Comparison of ENCODE assay signal across 29 mouse cellular contexts in the genomic region with DNA sequence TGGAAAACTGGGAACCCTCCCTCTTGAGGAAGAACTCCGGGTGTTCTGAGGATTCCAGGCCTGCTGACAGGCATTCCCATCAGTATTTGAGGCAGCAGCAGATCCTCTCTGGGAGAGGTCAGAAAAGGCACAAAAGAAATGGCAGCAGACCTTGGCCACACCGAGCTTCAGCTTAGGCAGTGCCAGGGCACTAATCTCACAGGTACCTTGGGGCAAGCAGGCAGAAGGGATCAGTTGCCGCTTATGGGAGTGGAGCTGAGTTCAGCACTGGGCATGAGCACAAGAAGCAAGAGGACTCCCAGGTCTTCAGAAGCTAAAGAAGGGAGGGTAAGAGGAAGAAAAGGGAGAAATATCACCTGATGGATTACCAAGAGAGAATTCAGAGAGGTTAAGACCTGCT. TPM values are rescaled to one million over a fixed set of nuclear protein-coding genes. Genes with fewer than 3 reads are reported as not detected.
DNase-seq lines count a peak whose midpoint lies in the region; ATAC-seq and TF ChIP-seq lines count a peak whose summit lies in the region.
"Had no signal": no experiment of that assay in that cellular context is flagged by ENCODE, and none has a peak within 500 bp of the region (broad histone marks: within the 10 kb centered on the region; RNA-seq: fewer than 3 reads in every experiment).

No protein-coding gene starts in this region.

- no peak overlapping the region for H3K27ac ChIP-seq in kidney, embryonic 16.5 days (ENCODE audit: low read length)
- no peak overlapping the region for H3K27ac ChIP-seq in midbrain, embryonic 11.5 days (ENCODE audit: low read depth, low read length)
- no peak overlapping the region for H3K27ac ChIP-seq in midbrain, embryonic 13.5 days
- H3K27ac ChIP-seq in small intestine, adult 2 months (ENCODE audit: insufficient read depth, low read depth, low read length), result peak overlapping the region; percentile 53
- H3K27ac ChIP-seq: embryonic facial prominence, embryonic 10.5 days; embryonic facial prominence, embryonic 13.5 days; forebrain, embryonic 12.5 days; forebrain, embryonic 15.5 days; heart, embryonic 15.5 days; hindbrain, embryonic 10.5 days had no signal

- H3K36me3 ChIP-seq in kidney, embryonic 16.5 days (ENCODE audit: insufficient read depth, low read length), result no peaks in the 10 kb centered on the region
- no peaks in the 10 kb centered on the region for H3K36me3 ChIP-seq in midbrain, embryonic 11.5 days (ENCODE audit: control insufficient read depth, insufficient read depth, low read length)
- H3K36me3 ChIP-seq in midbrain, embryonic 13.5 days, result no peaks in the 10 kb centered on the region
- H3K36me3 ChIP-seq in small intestine, adult 2 months (ENCODE audit: control insufficient read depth, insufficient read depth, low read length), result no peaks in the 10 kb centered on the region
- H3K36me3 ChIP-seq: embryonic facial prominence, embryonic 10.5 days; embryonic facial prominence, embryonic 13.5 days; forebrain, embryonic 12.5 days; forebrain, embryonic 15.5 days; heart, embryonic 12.5 days; heart, embryonic 15.5 days; hindbrain, embryonic 10.5 days had no signal

- no peak for TF ChIP-seq POLR2A in small intestine, adult 2 months (IDR thresholded peaks at IDR 0.05; ENCODE audit: low read depth, low read length)

- peak; percentile 33 for DNase-seq in kidney, adult 18-20 months
- DNase-seq in kidney, adult 8-10 months, result no peak
- no peak for DNase-seq in kidney, postnatal 10 days
- peak; percentile 67 for DNase-seq in midbrain, embryonic 11.5 days (ENCODE audit: low spot score, missing footprints)
- DNase-seq: adrenal gland, adult 8-10 months; adrenal gland, postnatal 25 days; cerebellum, adult 11-12 months; cerebellum, adult 8-10 months; cerebellum, postnatal 10 days; cerebellum, postnatal 36 days; embryo, embryonic 11 days; gastrocnemius, postnatal 25 days; heart, adult 18-20 months; heart, postnatal 10 days; heart, postnatal 36 days had no signal

- 0 out of 2 replicates have a peak overlapping the region, but pooled peaks have one; percentile 12 for H3K9ac ChIP-seq in kidney, embryonic 16.5 days (replicated peaks; ENCODE audit: low read length)
- H3K9ac ChIP-seq in midbrain, embryonic 11.5 days (ENCODE audit: low read length), result no peak overlapping the region
- H3K9ac ChIP-seq in midbrain, embryonic 13.5 days (replicated peaks), result no peak overlapping the region
- H3K9ac ChIP-seq: embryonic facial prominence, embryonic 13.5 days; forebrain, embryonic 12.5 days; forebrain, embryonic 15.5 days; heart, embryonic 12.5 days; heart, embryonic 15.5 days had no signal

- H3K27me3 ChIP-seq in kidney, embryonic 16.5 days (ENCODE audit: insufficient read depth, low read length), result no peaks in the 10 kb centered on the region
- H3K27me3 ChIP-seq in midbrain, embryonic 11.5 days (ENCODE audit: control insufficient read depth, insufficient read depth, low read length), result no peaks in the 10 kb centered on the region
- no peaks in the 10 kb centered on the region for H3K27me3 ChIP-seq in midbrain, embryonic 13.5 days
- H3K27me3 ChIP-seq in small intestine, adult 2 months (ENCODE audit: control insufficient read depth, insufficient read depth, low read length), result no peaks in the 10 kb centered on the region
- H3K27me3 ChIP-seq: embryonic facial prominence, embryonic 13.5 days; forebrain, embryonic 12.5 days; forebrain, embryonic 15.5 days; heart, embryonic 12.5 days; heart, embryonic 15.5 days had no signal

- TF ChIP-seq CTCF in small intestine, adult 2 months (IDR thresholded peaks at IDR 0.05; ENCODE audit: extremely low read depth, insufficient read length, insufficient replicate concordance, low read depth, low read length), result no peak

- ATAC-seq in kidney, embryonic 16.5 days (ENCODE audit: low FRiP score, low TSS enrichment), result no peak
- no peak for ATAC-seq in midbrain, embryonic 11.5 days (ENCODE audit: low FRiP score)
- ATAC-seq in midbrain, embryonic 13.5 days, result no peak
- no peak for ATAC-seq in inflammation-experienced regulatory T-cells, adult 6 months
- ATAC-seq: activated CD4-positive, CD25-positive, alpha-beta regulatory T cell, adult 4 months; CD4-positive, CD25-positive, alpha-beta regulatory T cell, adult 4 months; forebrain, embryonic 15.5 days had no signal

- no peaks in the 10 kb centered on the region for H3K9me3 ChIP-seq in kidney, embryonic 16.5 days (ENCODE audit: low read length)
- no peaks in the 10 kb centered on the region for H3K9me3 ChIP-seq in midbrain, embryonic 11.5 days (ENCODE audit: control insufficient read depth, low read length)
- H3K9me3 ChIP-seq in midbrain, embryonic 13.5 days, result no peaks in the 10 kb centered on the region
- H3K9me3 ChIP-seq: embryonic facial prominence, embryonic 10.5 days; embryonic facial prominence, embryonic 13.5 days; forebrain, embryonic 12.5 days; forebrain, embryonic 15.5 days; heart, embryonic 12.5 days; heart, embryonic 15.5 days; hindbrain, embryonic 10.5 days had no signal

- 42% methylated on average over 3 of the region's 3 CpGs for WGBS in kidney, embryonic 16.5 days
- 55% methylated on average over 3 of the region's 3 CpGs for WGBS in midbrain, embryonic 11.5 days
- WGBS in midbrain, embryonic 13.5 days, result 37% methylated on average over 3 of the region's 3 CpGs
- 21% methylated on average over 3 of the region's 3 CpGs for WGBS in small intestine, adult 2 months

- no peak overlapping the region for H3K4me2 ChIP-seq in kidney, embryonic 16.5 days (replicated peaks; ENCODE audit: low read depth, low read length)
- H3K4me2 ChIP-seq in midbrain, embryonic 11.5 days, result no peak overlapping the region
- no peak overlapping the region for H3K4me2 ChIP-seq in midbrain, embryonic 13.5 days (replicated peaks)
- H3K4me2 ChIP-seq: embryonic facial prominence, embryonic 13.5 days; forebrain, embryonic 12.5 days; forebrain, embryonic 15.5 days; heart, embryonic 12.5 days; heart, embryonic 15.5 days had no signal

- peaks cover 8% of the 10 kb centered on the region for H3K4me1 ChIP-seq in kidney, embryonic 16.5 days (ENCODE audit: insufficient read depth, low read length)
- H3K4me1 ChIP-seq in midbrain, embryonic 11.5 days (ENCODE audit: control insufficient read depth, insufficient read depth, low read length), result no peaks in the 10 kb centered on the region
- H3K4me1 ChIP-seq in midbrain, embryonic 13.5 days (replicated peaks), result no peaks in the 10 kb centered on the region
- H3K4me1 ChIP-seq in small intestine, adult 2 months (ENCODE audit: control insufficient read depth, insufficient read depth, insufficient read length, low read length), result peaks cover 17% of the 10 kb centered on the region
- H3K4me1 ChIP-seq: embryonic facial prominence, embryonic 13.5 days; forebrain, embryonic 12.5 days; forebrain, embryonic 15.5 days; heart, embryonic 15.5 days; hindbrain, embryonic 10.5 days had no signal

- H3K4me3 ChIP-seq in kidney, embryonic 16.5 days (ENCODE audit: low read length), result no peak overlapping the region
- H3K4me3 ChIP-seq in midbrain, embryonic 11.5 days (ENCODE audit: low read depth, low read length), result no peak overlapping the region
- no peak overlapping the region for H3K4me3 ChIP-seq in midbrain, embryonic 13.5 days (replicated peaks)
- no peak overlapping the region for H3K4me3 ChIP-seq in small intestine, adult 2 months (ENCODE audit: low read depth, low read length)
- H3K4me3 ChIP-seq: embryonic facial prominence, embryonic 10.5 days; embryonic facial prominence, embryonic 13.5 days; erythroblast, embryonic 14.5 days; forebrain, embryonic 12.5 days; forebrain, embryonic 15.5 days; heart, embryonic 12.5 days; heart, embryonic 15.5 days; hindbrain, embryonic 10.5 days had no signal

RNA-seq across cellular contexts. Expression of gene Akr1a1, which starts 6.5 kb away (rescaled TPM):
- polyA plus RNA-seq in kidney, embryonic 16.5 days (2015; fragmentation: Nextera tagmentation; extraction: Ambion mirVana), result 869 and 947 TPM in 2 replicates
- polyA plus RNA-seq in midbrain, embryonic 11.5 days (2014; fragmentation: Nextera tagmentation; extraction: Ambion mirVana), result 544 TPM in 2 replicates
- 613 and 617 TPM in 2 replicates for polyA plus RNA-seq in midbrain, embryonic 13.5 days (2015; fragmentation: Nextera tagmentation; extraction: Ambion mirVana)
- polyA plus RNA-seq in small intestine, adult 2 months (2012; rRNA removed), result 304 and 652 TPM in 2 replicates
- polyA plus RNA-seq in inflammation-experienced regulatory T-cells, adult 6 months (2017; shearing (Covaris generic)), result 100 to 1,000 TPM; 297 to 370 (median 348) TPM

RNA-seq across cellular contexts. Expression of gene Prdx1, which starts 27.4 kb away (rescaled TPM):
- 1,468 and 1,536 TPM in 2 replicates for polyA plus RNA-seq in kidney, embryonic 16.5 days (2015; fragmentation: Nextera tagmentation; extraction: Ambion mirVana)
- polyA plus RNA-seq in midbrain, embryonic 11.5 days (2014; fragmentation: Nextera tagmentation; extraction: Ambion mirVana), result 1,035 and 1,053 TPM in 2 replicates
- 516 and 536 TPM in 2 replicates for polyA plus RNA-seq in midbrain, embryonic 13.5 days (2015; fragmentation: Nextera tagmentation; extraction: Ambion mirVana)
- 40.5 and 74.0 TPM in 2 replicates for polyA plus RNA-seq in small intestine, adult 2 months (2012; rRNA removed)
- polyA plus RNA-seq in inflammation-experienced regulatory T-cells, adult 6 months (2017; shearing (Covaris generic)), result 1,000 to 10,000 TPM in 1 of 3 experiments, 100 to 1,000 TPM in 2; 680 to 1,098 (median 710) TPM

RNA-seq across cellular contexts. Expression of gene Nasp, which starts 30.2 kb away (rescaled TPM):
- polyA plus RNA-seq in kidney, embryonic 16.5 days (2015; fragmentation: Nextera tagmentation; extraction: Ambion mirVana), result 144 and 169 TPM in 2 replicates
- polyA plus RNA-seq in midbrain, embryonic 11.5 days (2014; fragmentation: Nextera tagmentation; extraction: Ambion mirVana), result 304 and 328 TPM in 2 replicates
- polyA plus RNA-seq in midbrain, embryonic 13.5 days (2015; fragmentation: Nextera tagmentation; extraction: Ambion mirVana), result 131 and 148 TPM in 2 replicates
- polyA plus RNA-seq in small intestine, adult 2 months (2012; rRNA removed), result 0.62 and 0.96 TPM in 2 replicates
- 10 to 100 TPM; 40.6 to 99.0 (median 47.2) TPM for polyA plus RNA-seq in inflammation-experienced regulatory T-cells, adult 6 months (2017; shearing (Covaris generic))

RNA-seq across cellular contexts. Expression of gene Mmachc, which starts 50.2 kb away (rescaled TPM):
- 27.0 and 30.6 TPM in 2 replicates for polyA plus RNA-seq in kidney, embryonic 16.5 days (2015; fragmentation: Nextera tagmentation; extraction: Ambion mirVana)
- polyA plus RNA-seq in midbrain, embryonic 11.5 days (2014; fragmentation: Nextera tagmentation; extraction: Ambion mirVana), result 23.6 and 28.0 TPM in 2 replicates
- 29.6 and 29.8 TPM in 2 replicates for polyA plus RNA-seq in midbrain, embryonic 13.5 days (2015; fragmentation: Nextera tagmentation; extraction: Ambion mirVana)
- polyA plus RNA-seq in small intestine, adult 2 months (2012; rRNA removed), result 2.0 and 2.1 TPM in 2 replicates
- 1 to 10 TPM; 4.5 to 8.3 (median 5.2) TPM for polyA plus RNA-seq in inflammation-experienced regulatory T-cells, adult 6 months (2017; shearing (Covaris generic))

RNA-seq across cellular contexts. Expression of gene Ccdc163, which starts 50.3 kb away (rescaled TPM):
- 28.8 and 40.2 TPM in 2 replicates for polyA plus RNA-seq in kidney, embryonic 16.5 days (2015; fragmentation: Nextera tagmentation; extraction: Ambion mirVana)
- 34.3 and 37.7 TPM in 2 replicates for polyA plus RNA-seq in midbrain, embryonic 11.5 days (2014; fragmentation: Nextera tagmentation; extraction: Ambion mirVana)
- polyA plus RNA-seq in midbrain, embryonic 13.5 days (2015; fragmentation: Nextera tagmentation; extraction: Ambion mirVana), result 18.8 and 18.9 TPM in 2 replicates
- polyA plus RNA-seq in small intestine, adult 2 months (2012; rRNA removed), result 5.0 and 8.9 TPM in 2 replicates
- 10 to 100 TPM; 29.3 to 64.8 (median 54.4) TPM for polyA plus RNA-seq in inflammation-experienced regulatory T-cells, adult 6 months (2017; shearing (Covaris generic))

Comparison
In these comparisons a context has a peak if more than half of its experiments do, and no peak if none do; other contexts are left out.
1. DNase-seq: peak in kidney, adult 18-20 months (single experiment) and midbrain, embryonic 11.5 days (single experiment); none in kidney, adult 8-10 months (0 of 2) and kidney, postnatal 10 days (single experiment).
2. RNA of gene Nasp, which starts 30.2 kb away (polyA plus RNA-seq): 304 to 328 TPM in midbrain, embryonic 11.5 days, 144 to 169 TPM in kidney, embryonic 16.5 days, 131 to 148 TPM in midbrain, embryonic 13.5 days and 40.6 to 99.0 TPM in inflammation-experienced regulatory T-cells, adult 6 months; 0.62 to 0.96 TPM in small intestine, adult 2 months; every median in the first group is over 10 times any median in the second.